Mouse (Mus musculus) left cerebral cortex, postnatal 14 days (tissue): ENCODE measurements around the gene Cdkal1. TPM values are rescaled to one million over a fixed set of nuclear protein-coding genes. Genes with fewer than 3 reads are reported as not detected.

ENCODE experiments used
- DNase-seq, 2 experiments: peaks; one replicate each; pipeline ENCODE4 v3.0.0; 2021 to 2022; ENCODE audit warnings: low spot score in 2 of 2, mixed read lengths in 1 of 2
- intact Hi-C: fragments of 180-260 bp; cut with DNase I; formaldehyde crosslinking; loops from one replicate; pipeline ENCODE4 v1.15.1; 2025
- total RNA-seq, 2 experiments: library from RNA; stranded (reverse); gene quantifications; 2 replicates each; pipeline ENCODE4 v1.2.3; 2021

Cdkal1 gene
- total RNA-seq, 2 experiments from 2014 or later, result 16.5 to 19.7 TPM

DNA sequence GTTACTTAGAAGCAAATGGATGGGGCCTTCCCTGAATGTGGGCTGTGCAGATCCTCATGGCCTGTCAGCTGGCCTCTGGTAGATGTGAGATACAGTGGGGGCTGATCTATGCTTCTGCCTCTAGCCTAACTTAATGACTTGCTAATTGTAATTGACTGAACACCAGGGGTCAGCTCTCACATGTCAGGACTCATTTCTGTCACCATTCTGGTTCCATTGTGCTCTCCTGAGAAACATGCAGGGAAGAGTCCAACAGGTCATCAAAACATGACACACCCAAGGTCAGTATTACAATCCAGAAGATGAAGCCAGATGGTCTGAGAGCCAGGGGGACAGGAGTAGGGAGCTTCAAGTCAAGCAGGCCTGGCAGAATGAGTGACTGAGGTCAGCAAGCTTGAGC lies 584.0 kb downstream of the Cdkal1 start:
- no peak for DNase-seq
- intact Hi-C loops, result no loop called here

DNA sequence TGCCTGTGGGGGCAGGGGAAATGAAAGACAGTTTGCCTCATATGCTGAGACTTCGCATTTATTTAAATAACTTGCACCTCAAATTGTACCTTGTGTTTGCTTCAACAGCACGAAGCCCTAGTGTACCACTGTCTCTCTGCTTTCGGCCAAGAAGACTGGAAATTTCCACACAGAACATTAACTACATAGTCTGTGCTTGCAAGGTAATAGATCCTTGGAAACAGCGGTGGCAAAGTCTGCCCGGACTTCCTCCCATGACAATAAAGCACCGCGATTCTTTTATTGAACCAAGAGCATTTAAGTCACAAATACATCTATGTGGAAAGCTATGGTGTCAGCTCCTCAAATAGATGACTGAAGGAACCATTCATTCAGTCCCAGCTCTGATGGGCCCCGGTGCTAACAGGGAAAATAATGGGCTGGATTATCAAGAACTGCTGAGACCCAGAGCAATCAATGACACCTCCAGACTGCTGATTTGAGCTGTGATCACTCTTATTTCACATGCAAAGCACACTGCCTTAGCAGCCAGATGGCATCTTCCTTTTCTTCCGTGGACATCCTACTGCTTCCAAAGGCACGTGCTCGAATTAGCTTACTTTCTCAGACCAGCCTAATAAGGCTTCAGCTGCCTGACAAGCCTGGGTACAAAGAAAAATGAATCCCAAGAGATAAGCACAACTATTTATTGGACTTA lies 591.3 kb downstream of the Cdkal1 start:
- DNase-seq, result no peak

DNA sequence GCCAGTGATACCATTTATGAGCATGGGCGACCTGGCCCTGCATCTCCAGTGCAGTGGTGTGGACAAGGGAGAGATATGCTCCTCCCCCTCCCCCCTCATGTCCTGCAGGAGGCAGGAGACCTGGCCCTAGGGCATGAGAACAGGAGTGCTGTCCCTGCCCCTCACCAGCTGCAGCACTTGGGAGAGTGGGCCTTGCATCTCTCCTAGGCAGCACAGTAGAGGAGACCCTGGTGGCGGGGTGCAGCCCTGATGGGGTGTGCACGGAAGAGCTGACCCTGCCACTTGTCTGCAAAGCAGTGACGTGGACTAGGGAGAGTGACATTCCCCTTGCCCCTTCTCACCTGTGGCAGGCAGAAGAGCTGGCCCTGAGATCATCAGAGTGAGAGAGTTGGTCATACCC lies 593.3 kb downstream of the Cdkal1 start:
- no peak for DNase-seq
- intact Hi-C loops, result no loop called here

More for the DNA sequence above, 591.3 kb downstream of the Cdkal1 start:
- intact Hi-C loops, result no loop called here

DNA sequence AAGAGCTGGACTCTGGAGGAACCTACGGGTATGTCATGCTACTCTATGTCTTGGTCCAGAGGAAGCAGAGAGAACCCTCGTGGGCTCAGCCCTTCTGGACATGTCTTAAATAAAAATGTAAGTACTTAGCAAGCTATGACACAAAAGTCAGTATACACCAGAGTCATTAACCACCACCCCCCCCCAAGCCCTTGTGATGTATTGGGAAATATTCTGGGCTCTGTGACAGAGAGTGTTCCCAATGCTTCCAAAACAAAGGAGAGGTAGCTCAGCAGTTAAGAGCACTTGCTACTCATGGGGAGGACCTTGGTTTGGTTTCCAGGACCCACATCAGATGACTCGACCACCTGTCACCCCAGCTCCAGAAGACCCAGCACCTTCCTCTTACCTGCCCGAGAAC lies 606.9 kb downstream of the Cdkal1 start:
- intact Hi-C loops, result no loop called here
- no peak for DNase-seq

DNA sequence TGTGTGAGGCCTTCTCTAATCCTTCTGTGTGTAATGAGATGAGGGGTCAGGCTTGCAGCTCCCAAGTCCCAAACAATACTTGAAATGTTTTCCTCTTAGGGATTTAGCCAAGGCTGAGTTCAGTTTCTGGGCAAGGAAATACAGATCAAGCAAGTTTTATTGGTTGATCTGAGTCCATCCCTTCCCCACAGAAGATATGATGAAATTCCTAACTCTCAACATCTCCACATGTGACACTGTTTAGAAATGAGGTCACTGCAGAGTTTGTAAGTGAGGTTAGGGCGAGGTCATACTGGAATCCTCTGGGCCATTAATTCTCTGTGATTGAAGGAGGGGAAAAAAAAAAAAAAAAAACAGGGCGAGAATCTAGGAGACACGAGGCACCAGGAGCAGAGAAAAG lies 607.7 kb downstream of the Cdkal1 start:
- intact Hi-C loops, result no loop called here
- DNase-seq, result no peak

DNA sequence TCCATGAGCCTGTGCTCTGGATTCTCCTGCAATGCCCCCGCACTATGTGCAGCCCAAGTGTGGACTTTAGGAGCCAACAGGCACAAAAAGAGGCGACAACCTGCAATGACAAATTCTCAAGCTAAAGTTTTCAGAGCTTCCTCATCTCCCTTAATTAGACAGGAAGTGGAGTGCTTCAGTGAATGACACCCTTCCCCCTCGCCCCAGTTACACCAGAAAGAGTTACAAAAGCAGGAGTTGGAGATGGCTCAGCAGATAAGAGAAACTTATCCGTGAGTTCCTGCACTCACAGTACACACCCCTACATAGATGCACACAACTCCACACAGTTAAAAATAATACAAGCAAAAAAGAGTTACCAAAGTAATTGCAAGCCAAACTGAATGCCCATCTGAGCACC lies 620.4 kb downstream of the Cdkal1 start:
- DNase-seq, result no peak
- intact Hi-C loops, result no loop called here

DNA sequence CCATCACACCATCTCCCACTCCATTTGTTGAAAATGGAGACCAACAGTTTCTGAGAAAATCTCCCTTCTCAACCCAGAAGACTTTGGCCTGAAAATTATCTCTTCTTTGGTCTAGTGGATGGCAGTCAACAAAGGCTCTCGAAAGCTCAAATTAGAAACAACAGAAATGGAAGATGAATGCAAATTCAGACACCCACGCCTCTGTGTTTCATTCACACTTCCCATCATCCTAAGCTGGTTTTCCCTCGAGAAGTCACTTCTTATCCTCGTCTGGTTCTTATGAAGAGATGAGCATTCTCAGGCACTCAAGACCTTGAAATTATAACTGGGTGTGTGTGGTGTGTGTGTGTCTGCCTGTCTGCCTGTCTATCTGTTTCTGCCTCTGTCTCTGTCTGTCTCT lies 621.0 kb downstream of the Cdkal1 start:
- intact Hi-C loops, result no loop called here
- DNase-seq, result peak; percentile 47 to 63

DNA sequence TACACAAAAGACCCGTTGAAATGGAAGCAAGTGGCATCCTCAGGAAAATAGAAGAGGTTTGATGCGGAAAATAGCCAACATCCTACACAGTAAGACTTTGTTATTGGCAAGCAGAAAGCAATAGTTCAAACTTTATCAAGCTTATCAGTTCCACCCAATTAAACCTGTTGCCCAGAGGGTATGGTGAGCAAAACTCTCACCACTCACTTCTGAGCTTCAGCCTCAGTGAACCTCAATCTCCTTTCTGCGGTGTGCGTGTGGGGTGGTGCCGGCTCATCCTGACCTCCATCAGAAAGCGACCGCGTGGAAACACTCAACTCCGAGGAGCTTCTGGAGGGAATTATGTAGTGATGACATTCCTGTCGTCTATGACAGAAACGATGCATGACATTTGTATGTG lies 621.5 kb downstream of the Cdkal1 start:
- intact Hi-C loops, result no loop called here
- no peak for DNase-seq

DNA sequence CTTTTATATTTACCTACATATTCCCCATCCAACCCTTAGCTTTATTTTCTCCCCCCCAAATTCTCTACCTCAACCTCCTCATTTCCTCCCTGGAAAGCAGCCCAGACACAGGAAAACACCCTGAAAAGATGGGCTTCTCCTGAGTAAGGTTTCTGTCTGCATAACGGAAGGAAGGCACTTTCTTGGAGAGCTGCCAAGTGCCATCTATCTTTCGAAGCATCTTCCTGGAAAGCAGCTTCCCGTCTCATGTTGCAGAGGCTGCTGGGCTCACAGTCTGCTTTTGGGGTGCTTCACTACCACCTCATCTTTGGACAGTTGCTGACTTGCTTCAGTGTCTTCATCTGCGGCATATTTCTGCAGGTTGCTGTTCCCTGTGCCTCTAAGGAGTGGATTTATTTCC lies 622.8 kb downstream of the Cdkal1 start:
- DNase-seq, result peak; percentile 35 to 44
- intact Hi-C loops, result no loop called here

DNA sequence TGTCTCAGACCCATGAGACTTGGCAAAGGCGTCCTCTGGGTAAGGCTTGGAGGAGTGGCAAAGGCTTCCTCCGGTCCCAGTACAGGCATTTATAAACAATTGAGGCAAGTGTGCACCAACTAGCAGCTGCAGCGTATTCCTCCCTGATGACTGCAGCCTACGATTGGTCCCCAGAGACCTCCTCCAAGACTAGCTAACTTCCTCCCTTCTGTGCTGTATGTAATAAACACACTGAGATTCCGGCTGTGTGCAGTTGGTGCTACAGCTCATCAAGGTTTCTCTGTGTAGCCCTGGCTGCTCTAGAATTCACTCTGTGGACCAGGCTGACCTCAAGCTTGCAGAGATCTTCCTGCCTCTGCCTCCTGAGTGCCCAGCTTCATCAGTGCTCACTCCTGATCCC lies 630.7 kb downstream of the Cdkal1 start:
- intact Hi-C loops, result no loop called here
- DNase-seq, result no peak

DNA sequence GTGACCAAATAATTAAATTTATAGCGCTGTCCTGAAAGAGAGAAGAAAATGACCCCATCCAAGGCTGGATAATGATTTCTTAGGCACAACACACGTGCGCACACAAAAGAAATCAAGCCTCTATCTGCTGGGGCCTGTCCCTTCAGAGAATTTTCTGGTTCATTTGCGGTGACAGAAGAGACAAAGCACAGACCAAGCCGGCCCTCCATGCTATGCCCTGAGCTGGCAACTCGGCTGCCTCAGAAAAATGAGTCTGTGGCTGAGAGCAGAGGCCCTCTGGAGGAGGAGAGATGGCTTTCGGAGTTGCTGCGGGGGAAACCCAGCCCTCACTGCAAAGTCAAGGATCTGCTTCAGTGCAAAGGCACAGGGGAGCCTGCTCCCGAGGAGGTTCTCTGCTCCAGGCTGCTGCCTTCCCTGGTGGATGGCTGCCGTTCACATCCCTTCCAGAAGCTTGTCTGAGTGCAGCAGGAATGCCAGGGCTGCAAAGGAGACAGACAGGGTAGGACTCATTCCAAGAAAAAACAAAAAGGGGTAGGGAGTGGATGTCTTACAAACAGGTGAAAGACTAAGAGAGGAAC lies 633.1 kb downstream of the Cdkal1 start:
- intact Hi-C loops, result no loop called here
- no peak for DNase-seq

DNA sequence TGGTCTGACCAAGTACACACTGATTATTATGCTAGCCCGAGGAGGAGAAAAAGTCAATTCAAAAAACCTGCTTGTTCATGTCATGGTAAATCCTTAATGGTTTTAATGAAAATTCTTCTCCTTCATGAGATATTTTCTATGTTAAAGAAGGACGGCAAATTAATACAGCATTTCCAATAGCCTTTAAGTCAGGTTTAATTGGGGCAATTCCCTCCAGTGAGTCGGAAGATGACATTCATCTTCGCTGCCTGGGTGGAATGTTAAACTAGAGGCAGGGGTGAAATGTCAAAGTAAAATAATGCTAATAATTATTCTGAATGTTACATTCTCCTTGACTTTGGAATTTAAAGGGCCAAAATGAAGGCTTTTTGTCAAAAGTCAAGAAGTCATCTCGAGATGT lies 633.8 kb downstream of the Cdkal1 start:
- intact Hi-C loops, result no loop called here
- DNase-seq, result no peak

DNA sequence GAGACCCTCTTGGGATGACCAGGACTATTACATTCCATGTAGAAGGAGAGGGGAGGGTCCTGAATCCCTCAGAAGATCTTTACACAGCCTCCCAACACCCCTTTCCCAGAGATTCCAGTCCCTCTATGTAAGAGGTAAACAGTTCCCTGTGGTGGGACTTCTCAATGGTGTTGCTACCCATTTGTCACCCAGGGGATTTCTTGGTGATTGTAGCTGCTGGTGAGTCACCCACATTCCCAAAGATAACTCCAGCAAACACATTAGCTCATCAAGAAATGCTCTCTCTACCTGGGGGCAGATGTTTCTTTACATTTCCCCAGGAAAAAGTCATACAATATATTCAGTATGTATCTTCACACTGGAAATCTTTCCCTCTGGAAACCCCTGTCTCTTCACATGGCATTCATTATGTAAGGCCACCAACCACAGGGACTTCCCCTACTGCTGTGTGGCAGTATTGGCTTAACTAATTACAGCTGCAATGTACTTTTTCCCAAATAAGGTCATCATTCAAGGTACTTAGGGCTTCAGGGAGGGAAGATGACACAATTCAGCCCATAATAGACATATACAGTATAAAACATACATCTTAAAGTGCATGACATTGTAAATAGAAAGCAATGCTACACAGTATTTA lies 636.8 kb downstream of the Cdkal1 start:
- no peak for DNase-seq
- intact Hi-C loops, result no loop called here

DNA sequence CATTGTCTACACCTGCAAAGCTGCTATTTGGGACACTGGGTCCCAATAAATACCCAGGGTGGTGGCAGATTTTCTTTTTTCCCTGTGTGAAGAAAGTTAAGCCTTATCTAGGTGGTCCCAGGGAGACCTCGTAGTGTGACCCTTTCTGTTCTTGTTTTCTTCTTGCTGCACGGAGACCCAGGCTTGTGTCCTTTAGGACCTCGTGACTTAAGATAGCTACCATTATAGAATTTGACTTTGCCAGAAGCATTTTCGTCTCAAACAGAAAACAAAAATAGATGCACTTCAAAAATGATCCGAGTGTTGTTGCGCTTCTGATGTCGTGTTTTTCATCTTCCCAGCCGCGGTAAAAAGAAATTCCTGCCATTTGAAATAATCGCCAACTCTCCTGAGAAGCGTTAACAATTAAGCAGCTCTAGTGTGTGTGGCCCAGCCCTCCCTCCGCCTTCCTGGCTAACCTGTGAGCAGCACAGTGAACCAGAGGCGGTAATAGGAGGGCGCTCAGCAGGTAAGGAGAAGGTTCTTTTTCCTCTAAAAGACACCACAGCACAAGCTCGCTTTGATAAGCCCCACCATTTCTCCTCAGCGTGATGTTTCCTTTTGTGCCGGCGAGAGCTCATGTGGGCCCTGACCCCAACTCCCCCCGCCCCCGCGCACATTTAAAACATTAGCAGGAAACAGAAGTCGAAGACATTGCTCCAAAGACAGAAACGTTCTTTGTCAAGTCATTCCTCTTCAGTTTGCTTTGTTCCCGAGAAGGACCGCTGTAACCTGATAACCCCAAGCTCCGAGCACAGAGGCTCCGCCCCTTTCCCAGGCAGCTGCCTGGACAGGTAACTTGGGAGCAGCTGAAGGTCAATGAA lies 645.1 kb downstream of the Cdkal1 start:
- intact Hi-C loops, result no loop called here
- DNase-seq, result no peak

DNA sequence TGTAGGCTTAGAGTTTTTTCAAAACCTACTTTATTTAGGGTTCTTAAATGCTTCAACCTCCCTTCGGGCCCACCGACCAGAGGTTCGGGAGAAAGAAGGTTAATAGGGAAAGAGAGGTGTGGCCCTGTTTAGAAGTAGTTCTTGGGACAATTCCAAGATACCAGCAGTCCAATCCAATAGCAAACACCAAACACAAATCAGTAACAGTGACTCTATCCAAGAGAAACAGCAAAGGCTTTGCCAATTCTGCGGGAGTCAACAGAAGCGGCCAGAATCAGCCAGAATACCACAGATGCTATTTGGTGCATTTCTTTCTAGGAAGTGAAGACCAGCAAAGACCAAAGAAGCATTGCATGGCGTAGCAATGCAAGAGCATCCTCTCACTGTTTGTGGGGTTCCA lies 646.7 kb downstream of the Cdkal1 start:
- no peak for DNase-seq
- intact Hi-C loops, result no loop called here

DNA sequence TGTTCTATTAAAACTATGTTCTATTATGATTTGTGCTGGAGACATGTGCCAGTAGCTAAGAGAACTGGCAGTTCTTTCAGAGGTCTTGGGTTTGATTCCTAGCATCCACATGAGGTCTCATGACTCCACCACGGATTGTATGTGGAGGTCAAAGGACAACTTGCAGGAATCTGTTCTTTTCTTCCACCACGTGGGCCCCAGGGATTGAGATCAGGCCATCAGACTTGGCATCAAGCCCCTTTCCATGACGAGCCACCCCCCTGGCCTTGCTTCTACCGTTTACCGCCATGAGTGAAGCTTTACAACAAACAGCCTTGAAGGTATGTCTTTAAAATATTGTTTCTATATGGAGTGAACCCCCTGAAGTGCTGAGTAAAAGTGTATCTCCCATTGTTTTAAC lies 651.6 kb downstream of the Cdkal1 start:
- no peak for DNase-seq
- intact Hi-C loops, result no loop called here

DNA sequence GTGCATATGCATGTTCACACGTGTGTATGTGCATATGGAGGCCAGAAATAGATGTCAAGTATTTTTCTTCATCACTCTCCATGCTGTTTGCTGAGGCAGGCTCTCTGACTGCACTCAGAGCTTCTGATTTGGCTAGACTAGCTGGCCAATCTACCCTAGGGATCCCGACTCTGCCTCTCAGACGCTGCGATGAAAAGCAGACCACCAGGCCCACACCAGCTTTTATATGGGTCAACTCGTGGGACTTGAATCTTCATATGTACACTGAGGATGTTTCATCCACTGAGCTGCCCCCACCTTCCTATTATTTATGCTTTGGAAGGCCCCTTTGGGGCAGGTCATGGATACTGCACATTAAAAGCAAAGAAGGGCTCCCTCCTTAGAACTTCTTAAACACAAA lies 652.0 kb downstream of the Cdkal1 start:
- DNase-seq, result no peak
- intact Hi-C loops, result no loop called here

DNA sequence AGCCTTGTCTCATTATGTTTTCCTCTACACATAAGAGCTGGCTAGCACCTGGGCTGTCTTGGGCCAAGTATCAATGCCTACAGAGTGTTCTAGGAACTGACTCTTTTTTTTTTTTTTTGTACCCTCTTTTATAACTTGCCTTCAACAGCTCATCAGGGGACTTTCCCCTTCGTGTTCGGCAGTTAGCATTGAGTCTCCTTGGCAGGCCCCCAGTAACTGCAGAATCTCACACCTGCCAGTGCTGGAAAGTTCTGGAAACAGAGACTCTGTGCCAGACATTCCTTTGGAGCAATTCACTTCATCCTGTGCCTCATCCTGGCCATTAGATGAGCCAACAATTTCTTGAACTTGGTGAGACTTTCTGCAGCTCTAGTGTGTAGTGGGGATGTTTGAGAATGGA lies 652.9 kb downstream of the Cdkal1 start:
- intact Hi-C loops, result no loop called here

DNA sequence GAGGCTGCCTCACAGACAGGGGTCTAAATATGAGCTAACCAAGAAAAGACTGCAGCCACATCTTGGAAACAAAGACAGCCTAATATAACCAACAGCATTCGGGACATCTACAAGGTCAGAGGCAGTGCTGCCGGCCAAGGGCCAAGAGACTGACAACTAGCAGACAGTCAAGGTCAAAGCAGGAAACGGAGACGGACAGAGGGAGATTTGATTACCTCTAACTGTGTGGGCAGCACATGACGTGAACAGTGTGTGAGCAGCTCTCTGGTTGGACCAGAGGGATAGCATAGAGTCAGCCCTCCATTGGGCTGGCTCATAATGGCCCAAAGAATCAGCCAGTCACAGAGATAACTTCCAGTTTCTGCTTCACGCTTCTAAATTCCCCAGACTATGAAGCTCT lies 655.8 kb downstream of the Cdkal1 start:
- DNase-seq, result no peak
- intact Hi-C loops, result no loop called here

More for the DNA sequence above, 652.9 kb downstream of the Cdkal1 start:
- peak in 1 of 2 experiments; percentile 52 for DNase-seq

DNA sequence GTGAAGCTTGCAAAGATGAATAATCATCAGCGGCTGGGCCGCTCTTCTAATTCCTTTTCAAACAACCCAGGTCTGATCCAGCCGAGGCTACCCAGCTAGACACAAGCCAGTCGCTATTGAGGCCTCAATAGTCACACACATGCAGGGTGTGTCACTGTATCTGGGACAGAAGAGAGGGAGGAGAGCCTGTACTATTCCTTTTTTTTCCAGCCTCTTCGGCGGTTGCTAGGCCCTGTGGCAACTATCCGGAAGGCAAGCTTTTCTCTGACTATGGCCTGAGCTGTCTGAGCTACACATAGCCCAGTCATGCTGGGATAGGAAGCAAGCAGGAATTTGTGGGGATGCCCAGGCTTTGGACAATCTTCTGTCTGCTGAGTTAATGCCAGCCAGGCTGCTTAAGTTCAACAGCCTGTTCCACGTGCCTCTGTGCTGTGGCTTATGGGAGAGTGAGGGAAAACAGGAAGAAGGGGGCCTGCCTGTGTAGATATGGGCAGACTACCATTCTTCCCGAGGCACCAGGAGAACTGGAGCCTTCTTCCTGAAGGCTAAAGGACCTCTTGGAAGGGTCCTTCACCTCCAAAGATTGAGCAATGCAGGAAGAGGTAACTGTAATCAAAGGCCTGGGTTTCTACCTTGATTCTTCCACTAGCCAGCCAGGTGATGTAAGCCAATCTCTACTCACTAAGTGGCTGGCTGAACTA lies 658.5 kb downstream of the Cdkal1 start:
- no peak for DNase-seq
- intact Hi-C loops, result no loop called here
